Mouse (Mus musculus) bone marrow, adult 2 months (tissue): Measurements from ENCODE around the gene 4933424G06Rik. TPM values are rescaled to one million over a fixed set of nuclear protein-coding genes. Genes with fewer than 3 reads are reported as not detected.

ENCODE experiments used
- H3K27ac ChIP-seq: fragments of 200-500 bp; 2 replicates; pipeline ENCODE4 v1.5.1; 2012; ENCODE audit warnings: low read depth, mild to moderate bottlenecking, control low read depth, inconsistent platforms, low read length; ENCODE audit not compliant: control insufficient read depth, poor library complexity, insufficient read depth
- H3K4me1 ChIP-seq: fragments of 200-500 bp; 2 replicates; pipeline ENCODE4 v1.6.1; 2011; ENCODE audit warnings: low read length; ENCODE audit not compliant: control insufficient read depth, insufficient read depth
- H3K4me3 ChIP-seq: fragments of 200-500 bp; replicated peaks from 2 replicates; pipeline ENCODE3; 2011; ENCODE audit warnings: mild to moderate bottlenecking, low read depth, low read length, control low read depth; ENCODE audit not compliant: control insufficient read depth
- CTCF ChIP-seq: fragments of 200-500 bp; IDR thresholded peaks from 2 replicates; pipeline ENCODE4 v1.5.1; 2011; ENCODE audit warnings: low read length, control low read depth; ENCODE audit not compliant: control insufficient read depth, insufficient read depth
- POLR2A ChIP-seq: fragments of 200-500 bp; IDR thresholded peaks from 2 replicates; pipeline ENCODE4 v1.6.1; 2011; ENCODE audit warnings: low read depth, mild to moderate bottlenecking, control low read depth, low read length, borderline replicate concordance; ENCODE audit not compliant: control insufficient read depth
- WGBS: fragments of 180-500 bp; shearing (Covaris S2); methylation state at CpG from one replicate; pipeline ENCODE4 v1.1.7; 2018; 5-methylcytosine and 5-hydroxymethylcytosine counted together
- polyA plus RNA-seq: library from polyadenylated mRNA; stranded (reverse); fragments of >200 nt; gene quantifications from 2 replicates; pipeline ENCODE4 v1.2.4, GENCODE M21; 2011; ENCODE audit warnings: low replicate concordance; ENCODE audit not compliant: missing spikeins, insufficient read depth, insufficient read length

The 4933424G06Rik gene
- polyA plus RNA-seq, 1 experiment = not detected

DNA sequence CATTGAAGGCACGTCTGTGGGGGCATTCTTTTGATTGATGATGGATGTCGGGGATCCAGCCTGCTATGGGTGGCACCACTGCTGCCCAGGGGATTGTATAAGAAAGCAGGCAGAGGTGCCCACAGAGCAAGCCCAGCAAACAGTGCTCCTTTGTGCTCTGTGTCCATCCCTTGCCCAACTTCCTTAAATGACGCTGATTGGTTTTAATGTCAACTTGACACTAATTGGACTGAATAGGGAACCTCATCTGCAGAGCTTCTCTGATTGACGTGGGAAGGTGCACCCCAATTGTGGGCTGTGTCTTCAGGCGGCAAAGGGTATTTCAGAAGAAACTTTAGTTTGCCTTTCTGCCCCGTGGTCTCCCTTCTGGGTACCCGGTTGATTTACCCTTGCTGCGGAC, 79.5 kb downstream of the 4933424G06Rik start:
- WGBS = 50% methylated on average over 8 of the region's 8 CpGs
- Histone ChIP-seq H3K4me3 (no peak overlapping the region), H3K27ac (no peak overlapping the region), H3K4me1 (no peaks in the 10 kb centered on the region; the same call in 1 of the 2 replicates)
- TF ChIP-seq CTCF (no peak), POLR2A (no peak)

DNA sequence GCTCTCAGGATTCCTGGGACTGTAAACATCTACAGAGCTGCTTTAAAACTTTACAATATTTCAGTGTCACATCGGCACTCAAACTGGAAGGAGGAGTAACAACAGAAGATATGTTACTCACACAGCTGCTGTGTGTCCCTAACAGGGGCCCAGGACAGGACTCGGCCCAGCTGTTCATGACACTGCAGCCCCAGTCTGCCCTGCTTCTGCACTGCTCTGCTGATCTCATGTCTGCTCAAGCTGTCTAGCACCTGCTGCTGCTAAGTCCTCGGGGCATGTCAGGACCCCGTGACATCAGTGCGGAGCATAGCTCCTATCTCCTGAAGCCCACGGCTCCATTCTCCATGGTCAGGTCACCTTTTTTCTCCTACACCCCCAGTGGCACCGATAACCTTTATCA, 86.8 kb downstream of the 4933424G06Rik start:
- H3K27ac ChIP-seq = 0 out of 2 replicates have a peak overlapping the region, but pooled peaks have one; percentile 17
- peaks cover 4% of the 10 kb centered on the region; the same call in 1 of the 2 replicates for H3K4me1 ChIP-seq
- no peak overlapping the region for H3K4me3 ChIP-seq
- TF ChIP-seq POLR2A (no peak), CTCF (no peak)
- 80% methylated on average over 7 of the region's 7 CpGs for WGBS

DNA sequence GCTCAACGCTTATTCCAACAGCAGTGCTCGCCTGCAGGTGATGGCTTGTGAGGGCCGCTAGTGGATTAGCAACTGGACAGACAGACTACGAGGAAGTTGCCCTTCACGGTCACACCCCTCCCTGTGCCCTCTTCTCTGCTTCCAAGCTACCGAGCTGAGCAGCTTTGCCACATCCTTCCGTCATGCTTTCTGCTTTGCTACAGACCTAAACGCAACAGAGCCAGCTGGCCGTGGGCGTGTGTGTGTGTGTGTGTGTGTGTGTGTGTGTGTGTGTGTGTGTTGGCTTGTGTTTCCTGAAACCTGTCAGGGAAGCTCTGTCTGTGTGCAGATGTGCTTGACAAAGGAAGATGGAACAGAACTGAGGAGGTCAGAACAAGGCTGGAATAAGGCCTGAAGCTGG, 87.5 kb downstream of the 4933424G06Rik start:
- Histone ChIP-seq H3K4me3 (no peak overlapping the region), H3K27ac (peak overlapping the region; percentile 25; the same call in 1 of the 2 replicates), H3K4me1 (peaks cover 4% of the 10 kb centered on the region; the same call in 1 of the 2 replicates)
- TF ChIP-seq POLR2A (no peak), CTCF (no peak)
- 14% methylated on average over 10 of the region's 10 CpGs for whole genome bisulfite sequencing

DNA sequence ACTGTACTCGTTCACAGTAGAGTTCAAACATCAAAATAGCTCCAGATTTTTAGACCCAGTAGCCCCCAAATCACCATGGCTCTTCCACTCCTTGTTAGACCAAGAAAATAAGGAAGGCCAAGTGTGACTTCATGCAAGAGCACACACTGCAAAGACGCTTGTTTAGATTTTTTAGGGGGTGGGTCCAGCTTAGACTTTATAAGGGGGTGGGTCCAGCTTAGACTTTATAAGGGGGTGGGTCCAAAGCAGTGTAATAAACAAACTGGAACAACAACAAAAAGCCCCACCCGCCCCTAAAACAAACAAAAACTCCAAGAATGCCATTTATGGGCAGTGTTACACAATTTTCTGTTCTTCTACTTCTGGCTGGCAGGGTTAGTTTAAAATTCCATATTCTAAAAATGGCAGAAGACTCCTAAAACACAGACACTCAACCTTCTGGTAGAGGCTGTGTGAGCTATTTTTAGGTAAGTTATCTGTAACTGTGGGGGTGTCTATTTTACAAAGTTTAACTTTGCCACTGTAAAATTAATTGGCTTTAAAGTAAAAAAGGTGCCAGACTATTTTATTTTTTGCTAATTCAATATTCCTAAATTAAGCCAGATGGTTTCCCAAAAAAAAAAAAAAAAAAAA, 90.5 kb downstream of the 4933424G06Rik start:
- no peak overlapping the region for H3K27ac ChIP-seq
- no peak overlapping the region for H3K4me3 ChIP-seq
- no peak for TF ChIP-seq POLR2A
- TF ChIP-seq CTCF = no peak
- 74% methylated on average over 3 of the region's 3 CpGs for WGBS
- H3K4me1 ChIP-seq = peaks cover 4% of the 10 kb centered on the region; the same call in 1 of the 2 replicates

DNA sequence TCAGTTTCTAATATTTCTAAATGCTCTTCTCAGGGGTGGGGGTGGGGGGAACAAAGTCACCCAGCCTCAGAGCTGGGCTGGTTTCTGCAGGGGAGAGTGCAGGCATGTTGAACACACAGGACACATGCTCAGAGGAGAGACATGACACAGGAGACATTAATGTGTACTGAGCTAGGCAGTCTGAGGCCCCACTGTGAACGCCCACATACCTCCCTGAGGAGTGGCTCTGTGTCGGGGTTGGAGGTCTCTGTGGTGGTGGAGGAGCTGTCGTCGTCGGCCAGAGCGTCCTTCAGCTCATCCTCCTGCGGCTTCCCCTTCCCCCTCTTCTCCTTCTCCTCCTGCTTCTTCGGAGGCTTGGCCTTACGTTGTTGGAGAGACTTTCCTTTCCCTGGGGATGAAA, 94.3 kb downstream of the 4933424G06Rik start:
- Histone ChIP-seq H3K4me3 (no peak overlapping the region), H3K27ac (no peak overlapping the region), H3K4me1 (no peaks in the 10 kb centered on the region; the same call in 1 of the 2 replicates)
- TF ChIP-seq CTCF (no peak), POLR2A (no peak)
- 92% methylated on average over 9 of the region's 9 CpGs for WGBS

DNA sequence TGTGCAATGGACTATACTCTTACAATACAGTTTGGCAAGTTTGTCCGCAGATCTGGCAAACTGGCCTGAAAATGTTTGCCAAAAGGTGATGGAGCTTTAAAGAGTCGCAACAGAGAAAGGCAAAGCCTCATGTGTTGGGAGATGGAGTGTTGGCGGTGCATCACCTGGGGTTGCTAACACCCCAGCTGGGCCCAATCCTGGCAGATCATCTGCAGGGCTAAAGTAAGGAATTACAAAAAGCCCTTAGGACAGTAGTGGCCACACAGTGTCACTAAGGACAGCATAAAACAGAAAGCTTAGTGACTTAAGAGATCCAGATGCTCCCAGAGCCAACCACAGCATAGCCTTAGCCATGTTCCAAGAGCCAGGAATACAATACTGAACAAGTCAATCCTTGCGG, 94.9 kb downstream of the 4933424G06Rik start:
- no peaks in the 10 kb centered on the region; the same call in 1 of the 2 replicates for H3K4me1 ChIP-seq
- no peak for TF ChIP-seq POLR2A
- no peak for TF ChIP-seq CTCF
- H3K4me3 ChIP-seq = no peak overlapping the region
- H3K27ac ChIP-seq = no peak overlapping the region
- WGBS = 95% methylated on average over 4 of the region's 4 CpGs

DNA sequence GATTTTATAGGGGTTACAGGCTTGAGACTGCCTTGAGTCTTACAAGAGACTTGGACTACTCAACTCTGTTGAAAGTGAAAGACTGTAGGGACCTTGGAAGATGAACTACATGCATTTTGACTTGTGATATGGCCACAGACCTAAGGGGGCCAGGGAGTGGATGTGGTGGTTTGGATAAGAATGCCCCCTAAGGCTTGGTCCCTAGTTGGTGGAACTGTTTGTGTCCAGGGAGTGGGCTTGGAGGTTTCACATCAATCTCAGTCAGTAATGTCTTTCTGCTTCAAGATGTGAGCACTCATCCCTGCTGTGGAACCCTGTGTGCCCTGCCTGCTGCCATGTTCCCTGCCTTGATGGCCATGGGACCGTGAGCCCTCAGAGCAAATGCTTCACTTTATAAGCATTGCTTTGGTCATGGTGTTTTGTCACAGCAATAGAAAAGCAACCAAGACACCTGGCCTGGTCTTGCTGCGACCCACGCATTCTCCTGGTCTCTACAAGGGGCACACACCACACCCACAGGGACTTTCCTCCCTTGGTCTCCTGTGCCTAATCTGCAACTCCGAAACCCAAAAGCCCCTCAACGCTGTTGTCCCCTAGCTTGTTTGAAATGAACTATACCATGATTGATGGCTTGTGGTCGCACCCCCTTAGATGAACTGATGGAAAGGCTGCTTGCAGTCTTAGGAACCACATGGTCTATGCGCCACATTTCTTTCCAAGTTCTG, 96.4 kb downstream of the 4933424G06Rik start:
- Histone ChIP-seq H3K4me1 (no peaks in the 10 kb centered on the region; the same call in 1 of the 2 replicates), H3K4me3 (no peak overlapping the region), H3K27ac (no peak overlapping the region)
- TF ChIP-seq POLR2A = no peak
- no peak for TF ChIP-seq CTCF
- 93% methylated on average over 7 of the region's 7 CpGs for WGBS

DNA sequence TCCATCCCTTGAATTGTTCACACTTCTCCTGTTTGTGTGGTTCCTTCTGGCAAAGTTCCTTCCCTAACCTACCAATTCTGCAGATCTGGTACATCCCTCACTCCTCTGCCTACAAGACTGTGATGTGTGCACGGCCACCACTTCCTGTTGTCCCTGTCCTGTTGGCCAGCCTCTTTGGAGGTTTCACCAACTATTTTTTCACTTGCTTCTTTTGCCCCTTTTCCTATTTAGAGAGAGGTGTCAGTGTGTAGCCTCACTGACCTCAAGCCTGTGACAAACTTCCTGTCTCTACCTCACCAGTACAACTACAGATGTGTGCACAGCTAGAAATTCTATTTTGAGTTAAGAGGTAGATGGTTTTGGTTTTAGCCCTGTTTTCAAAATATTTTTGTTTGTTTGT, 97.1 kb downstream of the 4933424G06Rik start:
- TF ChIP-seq CTCF (no peak), POLR2A (no peak)

More for the DNA sequence above, 97.1 kb downstream of the 4933424G06Rik start:
- Histone ChIP-seq H3K4me1 (no peaks in the 10 kb centered on the region), H3K27ac (no peak overlapping the region), H3K4me3 (no peak overlapping the region)
- WGBS = 46% methylated on average over 1 of the region's 1 CpGs

Other genes starting within 250 kb of the 4933424G06Rik start
- 2.3 and 4.2 TPM in 2 replicates for gene Cnnm4, start 238.5 kb upstream of the 4933424G06Rik start, polyA plus RNA-seq
- gene Cnnm3, start 198.3 kb upstream of the 4933424G06Rik start, polyA plus RNA-seq = 3.9 and 10.9 TPM in 2 replicates
- 4.4 and 18.0 TPM in 2 replicates for gene Ankrd23, start 173.3 kb upstream of the 4933424G06Rik start, polyA plus RNA-seq
- 5.7 TPM in 1 of 2 replicates, not detected in the other for gene Gm42417, start 170.7 kb upstream of the 4933424G06Rik start, polyA plus RNA-seq
- gene Ankrd39, start 162.7 kb upstream of the 4933424G06Rik start, polyA plus RNA-seq = 2.2 and 3.5 TPM in 2 replicates
- 2.4 and 4.8 TPM in 2 replicates for gene Sema4c, start 151.8 kb upstream of the 4933424G06Rik start, polyA plus RNA-seq
- 1.5 TPM in 1 of 2 replicates, not detected in the other for gene Fam178b, start 27.0 kb upstream of the 4933424G06Rik start, polyA plus RNA-seq
- 390 and 471 TPM in 2 replicates for gene Cox5b, start 18.7 kb upstream of the 4933424G06Rik start, polyA plus RNA-seq
- 19.0 and 47.5 TPM in 2 replicates for gene Actr1b, start 4.3 kb downstream of the 4933424G06Rik start, polyA plus RNA-seq
- gene Zap70, start 51.6 kb downstream of the 4933424G06Rik start, polyA plus RNA-seq = 4.8 and 5.3 TPM in 2 replicates
- 14.3 and 46.6 TPM in 2 replicates for gene Tmem131, start 233.5 kb downstream of the 4933424G06Rik start, polyA plus RNA-seq